In the genomic region with DNA sequence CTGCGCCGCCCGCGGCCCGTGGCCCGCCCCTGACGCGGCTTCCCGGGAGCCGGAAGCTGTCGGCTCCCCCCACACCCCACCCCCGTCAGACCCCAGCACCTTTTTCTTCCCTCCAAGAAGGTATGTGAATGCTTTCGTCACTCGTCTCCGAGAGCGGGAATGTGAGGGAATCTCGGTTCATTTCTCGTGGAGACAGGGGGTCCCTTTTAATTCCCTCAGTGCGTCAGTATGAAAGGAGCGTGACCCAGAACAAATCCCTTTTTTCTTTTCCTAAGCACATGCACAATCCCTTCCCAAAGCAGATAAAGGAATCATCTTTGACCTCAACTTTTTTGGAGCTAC, we compare ENCODE assay signal across 8 mouse cellular contexts. TPM values are rescaled to one million over a fixed set of nuclear protein-coding genes. Genes with fewer than 3 reads are reported as not detected.
DNase-seq lines count a peak whose midpoint lies in the region; ATAC-seq and TF ChIP-seq lines count a peak whose summit lies in the region.

No protein-coding gene starts in this region.

- H3K27ac ChIP-seq in cerebellum, adult 2 months (ENCODE audit: insufficient read depth, low read length): peak overlapping the region; percentile 12
- H3K27ac ChIP-seq in spleen, adult 2 months (ENCODE audit: insufficient read depth, low read length): no peak overlapping the region
- H3K27ac ChIP-seq in limb, embryonic 15.5 days: peak overlapping the region; percentile 97
- peak overlapping the region; percentile 97 for H3K27ac ChIP-seq in stomach, postnatal 0 days (replicated peaks)

- no peaks in the 10 kb centered on the region for H3K36me3 ChIP-seq in spleen, adult 2 months (ENCODE audit: control insufficient read depth, insufficient read depth, low read length)
- no peaks in the 10 kb centered on the region for H3K36me3 ChIP-seq in limb, embryonic 15.5 days
- H3K36me3 ChIP-seq in stomach, postnatal 0 days (ENCODE audit: control insufficient read depth, insufficient read depth, low read length): no peaks in the 10 kb centered on the region

- H3K4me2 ChIP-seq in limb, embryonic 15.5 days: peak overlapping the region; percentile 60
- peak overlapping the region; percentile 80 for H3K4me2 ChIP-seq in stomach, postnatal 0 days (replicated peaks; ENCODE audit: low read depth)

- under 1% methylated on average over 19 of the region's 20 CpGs for WGBS in cerebellum, adult 2 months
- WGBS in spleen, adult 2 months: 1% methylated on average over 20 of the region's 20 CpGs
- WGBS in limb, embryonic 15.5 days: 0% methylated on average over 18 of the region's 20 CpGs
- under 1% methylated on average over 18 of the region's 20 CpGs for WGBS in stomach, postnatal 0 days

- peak overlapping the region; percentile 80 for H3K4me3 ChIP-seq in cerebellum, adult 2 months (replicated peaks; ENCODE audit: insufficient read depth, low read depth, low read length)
- peak overlapping the region; percentile 65 for H3K4me3 ChIP-seq in spleen, adult 2 months (ENCODE audit: extremely low read depth, insufficient read depth, insufficient read length)
- peak overlapping the region; percentile 94 for H3K4me3 ChIP-seq in limb, embryonic 15.5 days
- H3K4me3 ChIP-seq in stomach, postnatal 0 days (ENCODE audit: low read depth, low read length): peak overlapping the region; percentile 93

- H3K9me3 ChIP-seq in limb, embryonic 15.5 days: no peaks in the 10 kb centered on the region
- no peaks in the 10 kb centered on the region for H3K9me3 ChIP-seq in stomach, postnatal 0 days (ENCODE audit: control insufficient read depth, low read length)

- H3K4me1 ChIP-seq in cerebellum, adult 2 months (ENCODE audit: control insufficient read depth, insufficient read depth, low read length): peaks cover 2% of the 10 kb centered on the region; the same call in 1 of the 2 replicates
- peaks cover 7% of the 10 kb centered on the region; the same call in 1 of the 2 replicates for H3K4me1 ChIP-seq in spleen, adult 2 months (ENCODE audit: control insufficient read depth, insufficient read depth, insufficient read length)
- no peaks in the 10 kb centered on the region for H3K4me1 ChIP-seq in limb, embryonic 15.5 days
- H3K4me1 ChIP-seq in stomach, postnatal 0 days (replicated peaks; ENCODE audit: control insufficient read depth, insufficient read depth): no peaks in the 10 kb centered on the region

- no peak for ATAC-seq in cerebellum, adult (ENCODE audit: insufficient number of reproducible peaks, low FRiP score, low TSS enrichment)
- no peak for ATAC-seq in limb, embryonic 15.5 days (ENCODE audit: insufficient number of reproducible peaks, low FRiP score, low TSS enrichment, low read depth)
- no peak for ATAC-seq in stomach, postnatal 0 days (ENCODE audit: low FRiP score, low TSS enrichment)

- TF ChIP-seq EP300 in stomach, postnatal 0 days (optimal IDR thresholded peaks at IDR 0.05): no peak

- 0 out of 2 replicates have a peak, but pooled peaks have one; percentile 2 for TF ChIP-seq POLR2A in cerebellum, adult 2 months (IDR thresholded peaks at IDR 0.05; ENCODE audit: borderline replicate concordance, insufficient read depth, low read length)
- TF ChIP-seq POLR2A in spleen, adult 2 months (IDR thresholded peaks at IDR 0.05; ENCODE audit: low read depth, low read length): no peak

- no peaks in the 10 kb centered on the region for H3K27me3 ChIP-seq in cerebellum, adult 2 months (ENCODE audit: control insufficient read depth, insufficient read depth, low read length)
- peaks cover 13% of the 10 kb centered on the region for H3K27me3 ChIP-seq in spleen, adult 2 months (ENCODE audit: control insufficient read depth, insufficient read depth, low read length)
- no peaks in the 10 kb centered on the region for H3K27me3 ChIP-seq in limb, embryonic 15.5 days
- H3K27me3 ChIP-seq in stomach, postnatal 0 days (ENCODE audit: control insufficient read depth, insufficient read depth, low read length): no peaks in the 10 kb centered on the region

- no peak for DNase-seq in cerebellum, adult 2 months
- DNase-seq in spleen, adult 2 months (ENCODE audit: low read depth in 1 of 2, low spot score in 2 of 2): no peak
- no peak for DNase-seq in spleen, postnatal 10 days (ENCODE audit: low spot score in 2 of 2)
- DNase-seq in stomach, postnatal 0 days (ENCODE audit: low spot score): no peak
- no peak for DNase-seq in right cerebral cortex, postnatal 14 days
- DNase-seq in thymus, postnatal 10 days (ENCODE audit: low spot score in 2 of 2): no peak

- no peak for TF ChIP-seq CTCF in cerebellum, adult 2 months (IDR thresholded peaks at IDR 0.05; ENCODE audit: borderline replicate concordance, insufficient read depth, low read depth, low read length)
- no peak for TF ChIP-seq CTCF in spleen, adult 2 months (IDR thresholded peaks at IDR 0.05; ENCODE audit: extremely low read depth, insufficient read depth, insufficient read length, insufficient replicate concordance)
- no peak for TF ChIP-seq CTCF in stomach, postnatal 0 days (IDR thresholded peaks at IDR 0.05; ENCODE audit: low read depth)

- peak overlapping the region; percentile 98 for H3K9ac ChIP-seq in limb, embryonic 15.5 days
- H3K9ac ChIP-seq in stomach, postnatal 0 days (ENCODE audit: low read length): peak overlapping the region; percentile 98

RNA-seq across cellular contexts. Expression of a gene that starts 0.2 kb away (rescaled TPM):
- polyA plus RNA-seq in cerebellum, adult 2 months (2012; rRNA removed): 37.7 and 41.2 TPM in 2 replicates
- 0.63 and 0.99 TPM in 2 replicates for polyA plus RNA-seq in spleen, adult 2 months (2012; rRNA removed)
- polyA plus RNA-seq in limb, embryonic 15.5 days (2015; fragmentation: Nextera tagmentation; extraction: Ambion mirVana): 5.0 and 6.3 TPM in 2 replicates
- 2.6 and 3.0 TPM in 2 replicates for polyA plus RNA-seq in stomach, postnatal 0 days (2015; fragmentation: Nextera tagmentation; extraction: Ambion mirVana)

RNA-seq across cellular contexts. Expression of a gene that starts 52.6 kb away (rescaled TPM):
- polyA plus RNA-seq in cerebellum, adult 2 months (2012; rRNA removed): 84.4 and 84.7 TPM in 2 replicates
- 5.2 and 6.1 TPM in 2 replicates for polyA plus RNA-seq in spleen, adult 2 months (2012; rRNA removed)
- polyA plus RNA-seq in limb, embryonic 15.5 days (2015; fragmentation: Nextera tagmentation; extraction: Ambion mirVana): 129 and 140 TPM in 2 replicates
- 114 TPM in 2 replicates for polyA plus RNA-seq in stomach, postnatal 0 days (2015; fragmentation: Nextera tagmentation; extraction: Ambion mirVana)

RNA-seq across cellular contexts. Expression of a gene that starts 53.6 kb away (rescaled TPM):
- 51.3 and 53.6 TPM in 2 replicates for polyA plus RNA-seq in cerebellum, adult 2 months (2012; rRNA removed)
- 5.9 and 6.7 TPM in 2 replicates for polyA plus RNA-seq in spleen, adult 2 months (2012; rRNA removed)
- polyA plus RNA-seq in limb, embryonic 15.5 days (2015; fragmentation: Nextera tagmentation; extraction: Ambion mirVana): 109 and 112 TPM in 2 replicates
- 64.0 and 66.7 TPM in 2 replicates for polyA plus RNA-seq in stomach, postnatal 0 days (2015; fragmentation: Nextera tagmentation; extraction: Ambion mirVana)

Comparison
In these comparisons a context has a peak if more than half of its experiments do, and no peak if none do; other contexts are left out.
1. RNA of a gene that starts 52.6 kb away (polyA plus RNA-seq): 129 to 140 TPM in limb, embryonic 15.5 days, 114 TPM in stomach, postnatal 0 days and 84.4 to 84.7 TPM in cerebellum, adult 2 months; 5.2 to 6.1 TPM in spleen, adult 2 months; every median in the first group is over 10 times any median in the second.
2. Peak in every context shown above with its lines, with median percentiles within 50 percentile points of each other: H3K4me3 ChIP-seq.